Mouse (Mus musculus): ENCODE measurements around the gene Actr2.

GRCm38 (mm10) chr11:20045586-20045985 lies 67.1 kb downstream of the Actr2 start:
- no peak for TF ChIP-seq TCF12 (IDR thresholded peaks at IDR 0.05; ENCODE audit: insufficient read depth, poor library complexity, severe bottlenecking)
- TF ChIP-seq POLR2A (IDR thresholded peaks at IDR 0.05; ENCODE audit: insufficient read length, low read depth) = no peak
- no peak for TF ChIP-seq MAX (IDR thresholded peaks at IDR 0.05; ENCODE audit: low read depth)
- TF ChIP-seq MYOD1 (IDR thresholded peaks at IDR 0.05; ENCODE audit: control insufficient read depth in 1 of 3, insufficient read length in 2 of 3, low read depth in 2 of 3) = no peak
- TF ChIP-seq SRF (IDR thresholded peaks at IDR 0.05; ENCODE audit: control insufficient read depth, insufficient read length, low read depth) = no peak
- TF ChIP-seq MYOG (IDR thresholded peaks at IDR 0.05; ENCODE audit: control insufficient read depth in 1 of 3, insufficient read depth in 1 of 3, insufficient read length in 2 of 3, low read depth in 2 of 3) = no peak

Data from myocyte (in vitro differentiated cells).